Mouse (Mus musculus) retina, embryonic 14.5 days (tissue): ENCODE data around the gene Inpp5a.
A peak's percentile ranks its signal among the peaks of the same experiment; 100 is the strongest.

Experiments used
- DNase-seq: peaks from one replicate; pipeline ENCODE4 v3.0.0-alpha.2; 2015; ENCODE audit warnings: low spot score

Inpp5a gene

GRCm38 (mm10) chr7:139537831-139538230 lies 148.9 kb downstream of the Inpp5a start:
- no peak for DNase-seq

GRCm38 (mm10) chr7:139538541-139538940 lies 149.6 kb downstream of the Inpp5a start:
- no peak for DNase-seq

- DNase-seq, result no peak
Measured at GRCm38 (mm10) chr7:139540601-139541000, 151.7 kb downstream of the Inpp5a start.

GRCm38 (mm10) chr7:139541422-139541821 lies 152.5 kb downstream of the Inpp5a start:
- no peak for DNase-seq

DNA sequence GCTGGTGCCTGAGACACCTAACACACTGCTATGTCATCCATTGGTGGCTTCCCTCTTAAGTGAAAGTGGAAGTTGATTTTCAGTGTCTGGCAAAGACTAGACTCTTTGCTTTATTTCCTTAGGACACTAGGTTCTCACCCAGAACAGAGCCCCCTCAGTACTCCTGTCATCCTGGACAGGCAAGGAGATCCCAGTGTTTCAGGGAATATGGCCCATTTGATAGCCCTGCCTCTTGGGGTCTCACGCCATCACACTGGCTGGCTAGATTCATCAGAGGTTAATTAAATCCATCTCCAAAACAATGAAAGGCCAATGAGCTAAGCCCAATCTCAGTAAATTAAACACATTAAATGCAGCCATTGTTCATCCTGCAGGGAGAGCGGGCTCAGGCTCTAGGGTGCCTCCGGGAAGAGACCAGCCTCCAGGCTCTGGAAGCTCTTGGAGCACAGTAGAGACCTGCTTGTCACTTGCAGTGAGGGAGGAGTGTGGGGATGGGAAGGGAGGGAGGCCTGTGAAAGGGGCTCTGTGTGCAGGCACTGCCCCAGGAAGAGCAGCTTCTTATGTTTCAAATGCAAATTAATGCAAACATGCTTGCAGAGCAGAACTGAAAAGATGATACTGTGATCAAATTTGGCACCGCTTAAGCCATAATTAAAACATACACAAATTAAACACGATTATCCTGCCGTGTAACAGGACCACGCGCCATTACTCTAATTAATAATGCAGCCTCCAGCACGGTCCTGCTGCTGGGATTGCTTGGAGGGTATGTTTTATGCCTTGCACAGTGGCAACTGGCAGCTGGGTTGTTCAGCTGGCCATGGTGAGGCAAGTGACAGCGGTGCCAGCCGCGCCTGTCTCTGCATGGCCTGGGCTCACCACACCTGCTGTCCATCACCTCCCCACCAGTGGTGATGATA lies 156.1 kb downstream of the Inpp5a start:
- DNase-seq, result peak; percentile 69

DNA sequence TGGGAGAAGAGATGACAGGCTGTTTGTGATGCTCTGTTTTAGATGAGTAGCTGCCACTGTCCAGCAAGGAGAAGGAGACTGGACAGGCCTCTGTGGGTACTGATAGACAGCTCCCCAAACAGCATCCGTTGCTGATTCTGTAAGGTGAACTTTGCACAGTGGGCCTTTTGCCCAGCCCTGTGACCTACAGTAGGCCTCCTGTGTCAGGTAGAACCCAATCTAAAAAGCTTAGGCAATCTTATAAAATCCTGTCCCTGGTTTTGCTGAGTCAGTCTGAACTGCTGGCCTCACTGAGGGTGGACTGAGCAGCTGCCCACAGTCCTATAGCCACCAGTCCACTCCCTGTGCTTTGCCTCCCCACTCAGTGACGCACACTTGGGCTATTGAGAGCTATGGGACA lies 158.4 kb downstream of the Inpp5a start:
- no peak for DNase-seq

- DNase-seq, result no peak
Measured at GRCm38 (mm10) chr7:139550086-139550783, 161.3 kb downstream of the Inpp5a start.

- DNase-seq, result no peak
Measured at GRCm38 (mm10) chr7:139551519-139551918, 162.6 kb downstream of the Inpp5a start.

DNA sequence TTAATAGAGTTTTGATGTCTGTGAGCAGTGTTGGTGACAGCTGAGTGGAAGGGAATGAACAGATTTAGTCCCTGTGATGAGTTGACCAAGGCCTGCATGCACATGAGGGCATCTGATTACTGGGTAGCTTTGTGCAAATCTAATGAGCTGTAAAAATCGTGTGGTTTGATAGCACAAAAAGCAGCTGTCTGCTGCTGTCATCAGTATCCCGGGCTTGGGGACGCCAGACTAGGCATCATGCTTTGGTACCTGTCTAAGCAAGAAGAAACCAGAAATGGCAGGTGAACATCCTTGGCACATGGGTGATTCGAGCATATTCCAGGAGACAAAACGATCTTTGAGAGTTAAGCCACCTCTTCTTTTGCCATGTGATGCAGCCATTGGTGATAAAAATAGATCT lies 167.4 kb downstream of the Inpp5a start:
- peak; percentile 84 for DNase-seq

GRCm38 (mm10) chr7:139556746-139557526 lies 168.0 kb downstream of the Inpp5a start:
- DNase-seq, result peak; percentile 48

DNA sequence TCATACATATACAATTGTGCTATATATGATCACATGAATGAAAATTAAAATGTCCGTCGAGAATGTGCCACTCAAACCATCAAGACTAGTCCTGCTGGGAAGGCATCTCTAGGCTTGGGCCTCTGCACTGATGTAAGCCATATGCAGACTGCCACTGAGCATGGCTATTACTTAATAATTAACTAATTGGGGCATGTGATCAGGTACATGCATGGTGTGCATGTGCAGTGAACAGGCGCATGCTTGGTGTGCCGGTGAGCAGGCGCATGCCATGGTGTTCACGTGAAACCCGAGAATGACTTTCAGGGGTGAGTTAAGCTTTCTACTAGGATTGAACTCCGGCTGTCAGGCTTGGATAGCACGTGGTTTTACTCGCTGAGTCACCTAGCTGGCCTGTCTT lies 170.8 kb downstream of the Inpp5a start:
- DNase-seq, result no peak

DNA sequence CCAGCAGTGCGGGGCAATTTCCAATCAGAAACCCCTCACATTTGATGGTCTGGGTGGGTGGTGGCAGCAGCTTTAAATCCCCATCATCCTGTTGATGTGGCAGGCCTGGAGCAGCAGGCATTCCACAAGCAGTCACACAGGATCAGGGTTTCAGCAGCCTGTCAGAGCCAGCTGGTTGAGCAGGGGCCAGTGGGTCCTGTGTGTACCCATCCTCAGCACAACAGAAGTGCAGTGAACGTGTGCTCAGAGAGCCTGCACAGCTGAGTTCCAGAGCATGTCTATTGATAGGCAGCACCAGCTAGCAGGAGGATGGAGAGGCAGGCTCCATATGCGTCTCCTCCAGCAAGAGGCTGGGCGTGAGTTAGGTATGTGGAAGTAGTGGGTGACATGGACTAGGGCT lies 174.5 kb downstream of the Inpp5a start:
- no peak for DNase-seq

- DNase-seq, result no peak
Measured at GRCm38 (mm10) chr7:139564161-139564560, 175.3 kb downstream of the Inpp5a start.

- DNase-seq, result no peak
Measured at GRCm38 (mm10) chr7:139565998-139566397, 177.1 kb downstream of the Inpp5a start.

DNA sequence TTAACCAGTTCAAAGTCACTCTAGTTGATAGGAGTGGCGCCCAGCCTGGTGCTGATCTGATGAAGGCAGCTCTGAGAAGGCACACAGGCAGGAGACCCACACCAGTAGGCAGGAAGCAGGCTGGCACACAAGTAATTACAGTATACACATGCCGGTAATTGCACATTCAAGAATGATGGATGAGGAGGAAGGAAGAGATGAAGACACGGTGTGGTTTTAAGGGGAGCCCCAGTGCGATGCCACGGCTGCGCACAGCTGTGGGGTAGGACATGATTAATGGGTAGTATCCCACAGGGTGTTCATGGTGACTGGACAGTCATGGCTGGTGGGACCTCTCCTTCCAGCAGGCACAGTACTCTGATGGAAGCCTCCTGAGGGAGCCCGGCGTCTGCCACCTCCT lies 177.6 kb downstream of the Inpp5a start:
- no peak for DNase-seq

DNA sequence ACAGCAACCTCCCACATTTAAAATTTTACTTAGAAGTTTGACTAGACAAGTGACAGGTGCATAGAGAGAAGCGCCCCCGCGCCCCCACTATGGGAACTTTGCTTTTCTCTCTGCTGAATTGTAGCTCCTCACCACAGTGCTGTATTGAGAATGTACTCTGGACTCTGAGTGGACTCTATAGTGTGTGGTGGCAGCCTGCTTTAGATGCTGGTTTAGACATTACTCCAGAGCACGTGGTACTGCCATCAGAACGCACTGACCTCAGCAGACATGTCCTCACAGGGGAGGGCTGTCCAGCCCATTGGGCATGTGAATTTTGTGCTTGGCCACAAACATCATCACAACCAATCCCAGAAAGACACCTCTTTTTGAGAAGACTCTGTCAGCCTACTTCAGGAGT lies 181.9 kb downstream of the Inpp5a start:
- DNase-seq, result no peak

DNA sequence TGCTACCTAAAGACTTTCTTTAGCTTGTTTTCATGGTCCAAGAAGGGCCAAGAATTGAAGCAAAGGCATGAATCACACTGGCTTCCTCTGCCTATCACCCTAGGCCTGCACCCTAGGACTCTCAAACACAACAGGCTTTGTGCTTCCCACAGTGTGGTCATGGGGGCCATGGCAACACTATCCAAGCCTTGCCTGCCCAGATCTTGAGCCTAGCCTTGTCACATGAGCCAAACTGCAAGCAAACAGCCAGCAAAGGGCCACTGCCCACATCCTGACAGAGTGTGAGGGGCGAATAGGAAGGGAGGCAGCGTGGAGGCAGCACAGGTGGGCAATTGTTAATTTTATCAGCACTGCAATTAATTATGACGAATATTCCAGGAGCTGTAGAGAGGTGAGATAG lies 183.8 kb downstream of the Inpp5a start:
- no peak for DNase-seq

GRCm38 (mm10) chr7:139576064-139576686 lies 187.3 kb downstream of the Inpp5a start:
- no peak for DNase-seq

GRCm38 (mm10) chr7:139579261-139579905 lies 190.5 kb downstream of the Inpp5a start:
- no peak for DNase-seq

DNA sequence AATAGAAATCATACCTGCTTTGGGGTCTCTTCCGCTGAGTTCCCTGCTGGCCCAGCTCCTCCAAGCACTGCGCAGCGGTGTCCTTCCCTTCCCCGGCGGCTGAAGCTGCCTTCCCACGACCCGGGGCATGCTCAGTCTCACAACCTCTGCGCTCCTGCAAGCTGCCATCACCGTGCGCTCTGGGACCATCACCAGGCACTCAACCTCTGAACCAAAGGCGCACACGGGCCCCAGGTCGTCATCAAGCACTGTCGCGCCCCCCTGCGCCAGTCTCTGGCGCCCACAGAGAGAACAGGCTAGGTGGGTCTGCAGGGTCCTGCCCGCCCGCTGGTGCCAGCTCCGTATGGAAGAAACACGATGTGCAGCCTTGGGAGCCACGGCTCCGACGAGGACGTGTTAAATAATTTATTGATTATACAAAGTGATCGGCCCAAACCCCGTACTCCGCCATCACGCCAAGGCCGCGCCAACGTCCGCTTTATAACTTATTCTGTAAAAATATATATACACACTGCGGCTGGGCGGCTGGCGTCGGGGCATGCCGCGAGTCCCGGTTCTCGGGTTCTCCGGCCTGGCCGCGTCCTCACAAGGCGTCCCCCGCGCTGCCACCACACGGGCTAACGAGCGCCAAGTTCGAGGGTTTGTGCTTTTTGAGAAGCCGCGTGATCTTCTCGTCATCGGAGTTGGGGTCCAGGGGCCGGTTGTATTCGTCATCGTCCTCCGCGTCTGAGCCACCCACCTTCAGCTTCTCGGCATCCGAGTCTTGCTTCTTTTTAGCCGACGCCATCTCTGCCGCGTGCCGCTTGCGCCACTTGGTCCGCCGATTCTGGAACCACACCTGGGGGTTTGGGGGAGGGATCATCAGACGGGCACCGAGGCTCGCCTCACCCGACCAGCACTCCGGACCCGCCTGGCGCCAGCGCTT lies 192.2 kb downstream of the Inpp5a start:
- peak; percentile 49 for DNase-seq
